Mouse (Mus musculus) neural tube, embryonic 14.5 days (tissue): ENCODE data around the gene Mea1. TPM values are rescaled to one million over a fixed set of nuclear protein-coding genes. Genes with fewer than 3 reads are reported as not detected.

Source experiments
- ATAC-seq: fragments of 200-750 bp; cut with Nextera tagmentation; 2 replicates; pipeline ENCODE4 v1.8.0; 2017; ENCODE audit warnings: low read depth, mild to moderate bottlenecking, moderate TSS enrichment, moderate library complexity
- H3K27ac ChIP-seq: fragments of 300-500 bp; sonication (generic); 2 replicates; pipeline ENCODE4 v1.5.1; 2014; ENCODE audit warnings: low read depth, mild to moderate bottlenecking, control low read depth, low read length, moderate library complexity, mixed read lengths
- H3K27me3 ChIP-seq: fragments of 300-500 bp; sonication (generic); 2 replicates; pipeline ENCODE4 v1.6.1; 2014; ENCODE audit warnings: low read length; ENCODE audit not compliant: control insufficient read depth, insufficient read depth
- H3K36me3 ChIP-seq: fragments of 300-500 bp; sonication (generic); 2 replicates; pipeline ENCODE4 v1.6.1; 2014; ENCODE audit warnings: low read length, mixed read lengths; ENCODE audit not compliant: control insufficient read depth, insufficient read depth
- H3K4me1 ChIP-seq: fragments of 300-500 bp; sonication (generic); 2 replicates; pipeline ENCODE4 v1.6.1; 2014; ENCODE audit warnings: low read length; ENCODE audit not compliant: control insufficient read depth, insufficient read depth
- H3K4me2 ChIP-seq: fragments of 300-500 bp; sonication (generic); 2 replicates; pipeline ENCODE4 v1.6.1; 2014; ENCODE audit warnings: mild to moderate bottlenecking, low read depth, low read length, control low read depth
- H3K4me3 ChIP-seq: fragments of 300-500 bp; sonication (generic); 2 replicates; pipeline ENCODE4 v1.5.1; 2014; ENCODE audit warnings: low read depth, low read length, control low read depth, mixed read lengths
- H3K9ac ChIP-seq: fragments of 300-500 bp; sonication (generic); replicated peaks from 2 replicates; pipeline ENCODE4 v1.6.1; 2014; ENCODE audit warnings: low read depth, mild to moderate bottlenecking, control low read depth, low read length, mixed read lengths
- H3K9me3 ChIP-seq: fragments of 300-500 bp; sonication (generic); 2 replicates; pipeline ENCODE4 v1.6.1; 2016; ENCODE audit warnings: low read length; ENCODE audit not compliant: control insufficient read depth
- WGBS: fragments of 180-500 bp; shearing (Covaris S2); extraction: QIAGEN DNeasy Blood & Tissue Kit; methylation state at CpG from one replicate; pipeline ENCODE4 v1.1.7; 2014; 5-methylcytosine and 5-hydroxymethylcytosine counted together
- polyA plus RNA-seq: library from polyadenylated mRNA; unstranded; fragments of >200 nt; fragmentation: Nextera tagmentation; extraction: Ambion mirVana; gene quantifications from 2 replicates; pipeline ENCODE4 v1.2.1, GENCODE M21; 2014

Mea1 gene
- polyA plus RNA-seq, 1 experiment from 2014 or later: 301 TPM

GRCm38 (mm10) chr17:46661981-46662380 is 16.6 kb upstream of the Mea1 start:
- Histone ChIP-seq H3K27ac (no peak overlapping the region), H3K9ac (no peak overlapping the region), H3K4me3 (no peak overlapping the region), H3K4me1 (no peaks in the 10 kb centered on the region), H3K27me3 (no peaks in the 10 kb centered on the region), H3K36me3 (peaks cover 70% of the 10 kb centered on the region), H3K9me3 (no peaks in the 10 kb centered on the region), H3K4me2 (no peak overlapping the region)
- 90% methylated on average over 12 of the region's 12 CpGs for WGBS
- no peak for ATAC-seq

- H3K4me1 ChIP-seq: no peaks in the 10 kb centered on the region
- ATAC-seq: no peak
- H3K9me3 ChIP-seq: no peaks in the 10 kb centered on the region
- no peak overlapping the region for H3K9ac ChIP-seq
- H3K4me2 ChIP-seq: no peak overlapping the region
- no peak overlapping the region for H3K4me3 ChIP-seq
- 91% methylated on average over 5 of the region's 5 CpGs for WGBS
- peaks cover 67% of the 10 kb centered on the region for H3K36me3 ChIP-seq
- H3K27me3 ChIP-seq: no peaks in the 10 kb centered on the region
- H3K27ac ChIP-seq: no peak overlapping the region
Observed at GRCm38 (mm10) chr17:46662730-46663129, 15.9 kb upstream of the Mea1 start.

GRCm38 (mm10) chr17:46667712-46668111 is 10.9 kb upstream of the Mea1 start:
- no peaks in the 10 kb centered on the region for H3K27me3 ChIP-seq
- no peak for ATAC-seq
- no peak overlapping the region for H3K9ac ChIP-seq
- H3K27ac ChIP-seq: no peak overlapping the region
- no peaks in the 10 kb centered on the region for H3K4me1 ChIP-seq
- no peak overlapping the region for H3K4me2 ChIP-seq
- WGBS: 92% methylated on average over 16 of the region's 16 CpGs
- peaks cover 46% of the 10 kb centered on the region for H3K36me3 ChIP-seq
- no peak overlapping the region for H3K4me3 ChIP-seq
- H3K9me3 ChIP-seq: no peaks in the 10 kb centered on the region

- no peaks in the 10 kb centered on the region for H3K27me3 ChIP-seq
- ATAC-seq: no peak
- H3K36me3 ChIP-seq: peaks cover 24% of the 10 kb centered on the region
- no peak overlapping the region for H3K4me3 ChIP-seq
- WGBS: 99% methylated on average over 10 of the region's 10 CpGs
- H3K4me1 ChIP-seq: peaks cover 11% of the 10 kb centered on the region; the same call in 1 of the 2 replicates
- no peak overlapping the region for H3K9ac ChIP-seq
- H3K9me3 ChIP-seq: no peaks in the 10 kb centered on the region
- no peak overlapping the region for H3K4me2 ChIP-seq
- H3K27ac ChIP-seq: no peak overlapping the region
Observed at GRCm38 (mm10) chr17:46669911-46670310, 8.7 kb upstream of the Mea1 start.

- H3K4me3 ChIP-seq: peak within 1 kb of the TSS; percentile 78
- no peaks in the 10 kb centered on the region for H3K9me3 ChIP-seq
- peak within 1 kb of the TSS; percentile 95 for H3K4me2 ChIP-seq
- peaks cover 44% of the 10 kb centered on the region for H3K36me3 ChIP-seq
- peak within 1 kb of the TSS; percentile 57 for H3K27ac ChIP-seq
- under 1% methylated on average over 43 of the region's 43 CpGs for WGBS
- peak; percentile 95 for ATAC-seq
- no peaks in the 10 kb centered on the region for H3K27me3 ChIP-seq
- peaks cover 14% of the 10 kb centered on the region for H3K4me1 ChIP-seq
- peak within 1 kb of the TSS; percentile 68 for H3K9ac ChIP-seq
Observed at GRCm38 (mm10) chr17:46673850-46674529, 4.6 kb upstream of the Mea1 start, which contains the start of gene Rrp36. Rrp36 (minus strand) TSS chr17:46674352.

- 11% methylated on average over 14 of the region's 15 CpGs for WGBS
- H3K4me2 ChIP-seq: peak overlapping the region; percentile 95
- peak overlapping the region; percentile 68 for H3K9ac ChIP-seq
- H3K4me1 ChIP-seq: peaks cover 22% of the 10 kb centered on the region
- H3K9me3 ChIP-seq: no peaks in the 10 kb centered on the region
- peak overlapping the region; percentile 78 for H3K4me3 ChIP-seq
- H3K27ac ChIP-seq: peak overlapping the region; percentile 57
- peak; percentile 36 for ATAC-seq
- no peaks in the 10 kb centered on the region for H3K27me3 ChIP-seq
- peaks cover 38% of the 10 kb centered on the region for H3K36me3 ChIP-seq
Observed at GRCm38 (mm10) chr17:46674530-46675283, 3.9 kb upstream of the Mea1 start.

GRCm38 (mm10) chr17:46678911-46679310 is 318 bp downstream of the Mea1 start:
- peaks cover 36% of the 10 kb centered on the region for H3K36me3 ChIP-seq
- peak overlapping the region; percentile 29; the same call in 1 of the 2 replicates for H3K9ac ChIP-seq
- H3K4me3 ChIP-seq: no peak overlapping the region; the same call in 1 of the 2 replicates
- H3K4me2 ChIP-seq: peak overlapping the region; percentile 65; the same call in 1 of the 2 replicates
- no peaks in the 10 kb centered on the region for H3K27me3 ChIP-seq
- H3K27ac ChIP-seq: no peak overlapping the region
- no peaks in the 10 kb centered on the region for H3K9me3 ChIP-seq
- no peak for ATAC-seq
- H3K4me1 ChIP-seq: peaks cover 26% of the 10 kb centered on the region
- WGBS: 71% methylated on average over 9 of the region's 9 CpGs

- H3K9me3 ChIP-seq: no peaks in the 10 kb centered on the region
- no peak; the same call in none of the 2 replicates for ATAC-seq
- peak overlapping the region; percentile 85 for H3K27ac ChIP-seq
- H3K9ac ChIP-seq: peak overlapping the region; percentile 65
- peaks cover 48% of the 10 kb centered on the region for H3K36me3 ChIP-seq
- peak overlapping the region; percentile 65 for H3K4me2 ChIP-seq
- H3K4me1 ChIP-seq: peaks cover 20% of the 10 kb centered on the region
- H3K4me3 ChIP-seq: peak overlapping the region; percentile 79
- H3K27me3 ChIP-seq: no peaks in the 10 kb centered on the region
- under 1% methylated on average over 34 of the region's 34 CpGs for WGBS
Observed at GRCm38 (mm10) chr17:46679843-46680759, 1.5 kb downstream of the Mea1 start.
